Mouse (Mus musculus) ES-E14 (cell line): ENCODE data around the gene Pdk1.

Source experiments
- MAFK ChIP-seq: IDR thresholded peaks from 2 replicates; pipeline ENCODE4 v1.6.1; 2014; ENCODE audit warnings: mild to moderate bottlenecking, low read depth, low read length, inconsistent platforms; ENCODE audit not compliant: insufficient read depth
- ZC3H11A ChIP-seq: IDR thresholded peaks from 2 replicates; pipeline ENCODE4 v1.6.1; 2012; ENCODE audit warnings: low read depth, mild to moderate bottlenecking, inconsistent platforms, low read length, borderline replicate concordance

DNA sequence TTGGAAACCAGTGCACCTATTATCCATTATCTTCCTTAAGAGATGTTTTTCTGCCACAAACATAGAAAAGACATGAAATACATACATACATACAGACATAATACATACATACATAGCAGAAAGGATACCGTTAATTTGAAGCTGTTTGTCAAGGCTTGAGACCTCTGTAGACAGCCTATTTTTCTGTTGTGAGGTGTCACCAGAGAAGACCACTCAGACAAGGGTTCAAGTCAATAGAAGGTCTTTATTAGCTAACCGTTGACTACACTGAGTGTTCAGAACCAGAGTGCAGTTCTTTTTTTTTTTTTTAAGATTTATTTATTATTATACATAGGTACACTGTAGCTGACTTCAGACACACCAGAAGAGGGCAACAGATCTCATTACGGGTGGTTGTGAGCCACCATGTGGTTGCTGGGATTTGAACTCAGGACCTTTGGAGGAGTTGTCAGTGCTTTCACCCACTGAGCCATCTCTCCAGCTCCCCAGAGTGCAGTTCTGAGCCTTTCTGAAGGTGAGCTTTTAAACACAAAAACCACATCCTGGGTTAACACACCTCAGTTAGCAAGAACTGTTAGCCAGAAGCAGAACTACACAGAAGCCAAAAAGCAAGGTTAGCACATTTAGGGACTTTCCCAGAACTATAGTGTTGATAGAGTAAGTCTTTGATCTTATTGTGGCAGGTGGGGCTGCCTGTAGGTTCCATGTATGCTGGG is 68.1 kb downstream of the Pdk1 start:
- TF ChIP-seq MAFK (no peak), ZC3H11A (no peak)
